7 mouse cellular contexts compared by ENCODE assay signal in genomic region chr10:81419111-81419928, GRCm38 (mm10). TPM values are rescaled to one million over a fixed set of nuclear protein-coding genes. Genes with fewer than 3 reads are reported as not detected.
DNase-seq lines count a peak whose midpoint lies in the region; ATAC-seq lines count a peak whose summit lies in the region.

No protein-coding gene starts in this region.

- no peaks in the 10 kb centered on the region for H3K9me3 ChIP-seq in liver, embryonic 12.5 days (replicated peaks)

- H3K4me3 ChIP-seq in liver, embryonic 12.5 days, result no peak overlapping the region

- WGBS in liver, embryonic 12.5 days (ENCODE audit: insufficient replicate concordance), result 68% methylated on average over 10 of the region's 10 CpGs

- peak; percentile 3 for DNase-seq in liver
- DNase-seq in adrenal gland, adult 2 months, result peak; percentile 53
- DNase-seq in cerebellum, adult 18-20 months, result peak; percentile 6 to 19
- peak; percentile 11 for DNase-seq in kidney, adult 9 months

- no peak overlapping the region for H3K9ac ChIP-seq in liver, embryonic 12.5 days

- H3K36me3 ChIP-seq in liver, embryonic 12.5 days, result peaks cover 8% of the 10 kb centered on the region; the same call in 1 of the 2 replicates

- H3K4me2 ChIP-seq in liver, embryonic 12.5 days, result no peak overlapping the region

- H3K27me3 ChIP-seq in liver, embryonic 12.5 days (replicated peaks), result peaks cover 72% of the 10 kb centered on the region

- no peak for ATAC-seq in liver, embryonic 12.5 days
- ATAC-seq in frontal cortex, adult (ENCODE audit: low TSS enrichment), result no peak
- ATAC-seq in erythroblast, adult 5-6 weeks (replicated peaks; ENCODE audit: low FRiP score, poor library complexity, severe bottlenecking), result no peak

- no peak overlapping the region for H3K27ac ChIP-seq in liver, embryonic 12.5 days

- H3K4me1 ChIP-seq in liver, embryonic 12.5 days, result peaks cover 55% of the 10 kb centered on the region

RNA-seq across cellular contexts. Expression of gene Smim24, which starts 26.5 kb away (rescaled TPM):
- 1.8 TPM in 2 replicates for polyA plus RNA-seq in liver, embryonic 12.5 days (2016; fragmentation: Nextera tagmentation; extraction: Ambion mirVana)
- 1 to 10 TPM; 1.4 to 1.6 TPM for total RNA-seq in adrenal gland, adult 2 months (2021)
- polyA plus RNA-seq in adrenal gland, adult 2 months (2012; rRNA removed), result 4.5 and 5.4 TPM in 2 replicates
- total RNA-seq in erythroblast, adult 5-6 weeks (2015; ENCODE audit: low replicate concordance), result 5.4 TPM in 1 of 2 replicates, not detected in the other
- 1.8 and 3.8 TPM in 2 replicates for total RNA-seq in erythroblast, adult 5-6 weeks (2017; ENCODE audit: low replicate concordance)

RNA-seq across cellular contexts. Expression of gene Gm48552, which starts 30.5 kb away (rescaled TPM):
- polyA plus RNA-seq in liver, embryonic 12.5 days (2016; fragmentation: Nextera tagmentation; extraction: Ambion mirVana), result 0.71 and 0.98 TPM in 2 replicates
- total RNA-seq in adrenal gland, adult 2 months (2021), result 1 to 10 TPM in 1 of 2 experiments, not detected in 1; 1.4 TPM
- 2.5 and 4.4 TPM in 2 replicates for polyA plus RNA-seq in adrenal gland, adult 2 months (2012; rRNA removed)
- total RNA-seq in erythroblast, adult 5-6 weeks (2015; ENCODE audit: low replicate concordance), result not detected in 2 replicates
- total RNA-seq in erythroblast, adult 5-6 weeks (2017; ENCODE audit: low replicate concordance), result 5.6 TPM in 1 of 2 replicates, not detected in the other

RNA-seq across cellular contexts. Expression of gene Gm48551, which starts 35.1 kb away (rescaled TPM):
- polyA plus RNA-seq in liver, embryonic 12.5 days (2016; fragmentation: Nextera tagmentation; extraction: Ambion mirVana), result 0.68 and 1.2 TPM in 2 replicates
- 1 to 10 TPM; 1.8 to 2.5 TPM for total RNA-seq in adrenal gland, adult 2 months (2021)
- polyA plus RNA-seq in adrenal gland, adult 2 months (2012; rRNA removed), result 2.9 and 6.7 TPM in 2 replicates
- 2.5 and 3.7 TPM in 2 replicates for total RNA-seq in erythroblast, adult 5-6 weeks (2015; ENCODE audit: low replicate concordance)
- total RNA-seq in erythroblast, adult 5-6 weeks (2017; ENCODE audit: low replicate concordance), result 1.3 TPM in 1 of 2 replicates, not detected in the other

RNA-seq across cellular contexts. Expression of gene Dohh, which starts 35.1 kb away (rescaled TPM):
- polyA plus RNA-seq in liver, embryonic 12.5 days (2016; fragmentation: Nextera tagmentation; extraction: Ambion mirVana), result 70.0 and 74.5 TPM in 2 replicates
- total RNA-seq in adrenal gland, adult 2 months (2021), result 10 to 100 TPM; 39.6 to 54.3 TPM
- polyA plus RNA-seq in adrenal gland, adult 2 months (2012; rRNA removed), result 125 and 132 TPM in 2 replicates
- 10.4 and 11.7 TPM in 2 replicates for total RNA-seq in erythroblast, adult 5-6 weeks (2015; ENCODE audit: low replicate concordance)
- total RNA-seq in erythroblast, adult 5-6 weeks (2017; ENCODE audit: low replicate concordance), result 32.5 and 33.7 TPM in 2 replicates

RNA-seq across cellular contexts. Expression of gene Nfic, which starts 36.1 kb away (rescaled TPM):
- polyA plus RNA-seq in liver, embryonic 12.5 days (2016; fragmentation: Nextera tagmentation; extraction: Ambion mirVana), result 10.1 and 10.2 TPM in 2 replicates
- total RNA-seq in adrenal gland, adult 2 months (2021), result 100 to 1,000 TPM in 1 of 2 experiments, 10 to 100 TPM in 1; 80.8 to 126 TPM
- polyA plus RNA-seq in adrenal gland, adult 2 months (2012; rRNA removed), result 142 and 171 TPM in 2 replicates
- total RNA-seq in erythroblast, adult 5-6 weeks (2015; ENCODE audit: low replicate concordance), result 13.4 and 23.8 TPM in 2 replicates
- total RNA-seq in erythroblast, adult 5-6 weeks (2017; ENCODE audit: low replicate concordance), result 0.84 and 8.2 TPM in 2 replicates

Comparison
In these comparisons a context has a peak if more than half of its experiments do, and no peak if none do; other contexts are left out.
1. DNase-seq: peak in every context shown above with its lines; median percentile 53 in adrenal gland, adult 2 months; 12 in cerebellum, adult 18-20 months; 11 in kidney, adult 9 months; 3 in liver.